Mouse (Mus musculus): ENCODE measurements around the gene Prr15. TPM values are rescaled to one million over a fixed set of nuclear protein-coding genes. Genes with fewer than 3 reads are reported as not detected.

The Prr15 gene
- not detected in 2 replicates for polyA plus RNA-seq (2012)

DNA sequence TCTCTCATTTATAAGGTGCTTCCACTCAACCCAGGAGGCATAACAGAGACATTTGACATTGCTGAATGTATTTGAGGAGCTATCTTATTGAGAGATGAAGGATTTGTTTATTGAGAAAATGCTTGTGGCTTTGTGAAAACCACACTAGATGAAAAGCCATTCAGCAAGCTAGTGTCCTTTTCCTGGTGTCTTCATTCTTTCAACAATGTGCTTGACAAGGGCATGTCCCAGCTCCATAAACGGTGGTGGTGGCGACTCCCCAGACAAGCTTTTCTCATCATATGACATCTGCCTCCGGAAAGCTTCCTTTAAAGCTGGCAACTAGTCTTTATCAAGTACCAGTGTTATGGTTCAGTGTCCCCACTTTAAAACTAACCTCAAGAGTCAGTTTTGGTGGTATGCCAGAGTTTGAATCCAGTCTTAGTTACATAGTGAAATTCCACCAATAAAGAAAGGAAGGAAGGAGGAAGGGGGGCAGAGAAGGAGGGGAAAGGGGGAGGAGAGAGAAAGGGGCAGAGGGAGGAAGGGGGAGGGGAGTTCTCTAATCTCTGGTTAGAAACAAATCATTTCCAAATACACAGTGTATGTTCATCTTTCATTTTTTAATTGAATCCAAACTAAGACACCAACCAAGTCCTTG, at the start of gene Prr15:
Prr15 (plus strand) TSS at position 590 of the 640 bp plus-strand sequence.
- H3K9me3 ChIP-seq (ENCODE audit: control insufficient read depth, low read length): no peaks in the 10 kb centered on the region
- H3K27me3 ChIP-seq (ENCODE audit: control insufficient read depth): peaks cover 26% of the 10 kb centered on the region
- H3K36me3 ChIP-seq (ENCODE audit: control insufficient read depth): no peaks in the 10 kb centered on the region
- TF ChIP-seq TAL1 (IDR thresholded peaks at IDR 0.05; ENCODE audit: low read length) (no peak), GATA1 (IDR thresholded peaks at IDR 0.05; ENCODE audit: low read length) (no peak)
- H3K4me1 ChIP-seq (ENCODE audit: control insufficient read depth): no peaks in the 10 kb centered on the region
- peak within 1 kb of the TSS; percentile 47 for H3K4me3 ChIP-seq (replicated peaks)

DNA sequence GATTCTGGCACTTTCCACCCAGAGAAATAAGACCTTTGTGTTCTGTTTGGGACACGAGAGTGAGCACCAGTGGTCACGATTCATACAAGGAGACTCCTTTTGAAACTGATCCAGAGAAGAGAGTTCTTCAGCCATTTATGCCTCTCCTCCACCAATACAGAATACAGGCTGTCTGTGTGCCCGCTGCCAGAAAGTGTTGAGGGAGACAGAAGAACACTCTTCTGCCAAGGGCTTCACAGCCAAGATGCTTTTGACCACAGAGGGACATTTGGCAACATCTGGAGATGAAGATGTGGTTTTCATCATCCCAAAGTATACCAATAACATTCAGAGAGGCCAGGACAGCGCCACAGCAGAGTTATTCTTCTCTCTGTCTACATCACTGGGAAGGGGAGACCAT, 48.4 kb upstream of the Prr15 start:
- TF ChIP-seq TAL1 (IDR thresholded peaks at IDR 0.05; ENCODE audit: low read length) (no peak), GATA1 (IDR thresholded peaks at IDR 0.05; ENCODE audit: low read length) (no peak)

DNA sequence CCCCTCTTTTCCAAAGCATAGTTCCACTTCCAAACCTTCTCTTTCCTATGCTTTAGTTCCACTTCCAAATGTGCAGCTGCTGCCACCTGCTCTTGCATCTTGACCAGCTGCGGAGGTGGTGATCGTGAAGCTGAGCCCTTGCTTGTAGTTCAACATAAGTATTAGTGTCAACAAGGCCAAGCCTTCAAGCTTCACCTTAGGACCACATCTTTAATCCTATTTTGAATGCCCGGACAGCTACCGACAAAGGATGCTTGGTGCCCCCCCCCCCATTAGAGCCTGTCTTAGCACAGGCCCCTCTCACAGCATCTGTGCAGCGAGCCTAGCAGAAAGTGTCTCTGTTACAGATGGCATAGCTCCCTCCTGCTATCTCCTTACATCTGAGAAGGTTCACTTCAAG, 47.8 kb upstream of the Prr15 start:
- H3K36me3 ChIP-seq (ENCODE audit: control insufficient read depth): no peaks in the 10 kb centered on the region
- H3K4me3 ChIP-seq (replicated peaks): no peak overlapping the region
- H3K9me3 ChIP-seq (ENCODE audit: control insufficient read depth, low read length): no peaks in the 10 kb centered on the region
- no peaks in the 10 kb centered on the region for H3K27me3 ChIP-seq (ENCODE audit: control insufficient read depth)
- no peaks in the 10 kb centered on the region for H3K4me1 ChIP-seq (ENCODE audit: control insufficient read depth)
- TF ChIP-seq TAL1 (IDR thresholded peaks at IDR 0.05; ENCODE audit: low read length): no peak
- no peak for TF ChIP-seq GATA1 (IDR thresholded peaks at IDR 0.05; ENCODE audit: low read length)

More for the DNA sequence above, 48.4 kb upstream of the Prr15 start:
- no peak overlapping the region for H3K4me3 ChIP-seq (replicated peaks)
- H3K36me3 ChIP-seq (ENCODE audit: control insufficient read depth): no peaks in the 10 kb centered on the region
- no peaks in the 10 kb centered on the region for H3K9me3 ChIP-seq (ENCODE audit: control insufficient read depth, low read length)
- H3K27me3 ChIP-seq (ENCODE audit: control insufficient read depth): no peaks in the 10 kb centered on the region
- no peaks in the 10 kb centered on the region for H3K4me1 ChIP-seq (ENCODE audit: control insufficient read depth)

DNA sequence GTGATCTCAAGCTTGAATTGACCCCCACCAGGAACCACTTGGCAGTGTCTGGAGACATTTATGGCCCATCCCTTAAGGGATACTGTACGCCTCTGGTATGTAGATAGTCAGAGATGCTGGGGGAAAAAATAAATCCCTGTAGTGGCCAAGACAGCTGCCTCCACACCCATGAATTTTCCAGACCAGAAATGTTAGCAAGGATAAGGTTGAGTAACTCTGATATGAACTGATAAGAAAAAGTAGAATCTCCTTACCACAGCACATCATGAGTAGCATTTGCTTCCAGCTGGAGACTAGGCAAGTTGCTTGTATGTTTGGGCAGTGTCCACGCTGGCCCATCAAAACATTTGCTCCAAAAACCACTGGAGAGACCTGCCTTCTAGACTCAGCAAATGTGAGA, 47.0 kb upstream of the Prr15 start:
- no peak overlapping the region for H3K4me3 ChIP-seq (replicated peaks)

DNA sequence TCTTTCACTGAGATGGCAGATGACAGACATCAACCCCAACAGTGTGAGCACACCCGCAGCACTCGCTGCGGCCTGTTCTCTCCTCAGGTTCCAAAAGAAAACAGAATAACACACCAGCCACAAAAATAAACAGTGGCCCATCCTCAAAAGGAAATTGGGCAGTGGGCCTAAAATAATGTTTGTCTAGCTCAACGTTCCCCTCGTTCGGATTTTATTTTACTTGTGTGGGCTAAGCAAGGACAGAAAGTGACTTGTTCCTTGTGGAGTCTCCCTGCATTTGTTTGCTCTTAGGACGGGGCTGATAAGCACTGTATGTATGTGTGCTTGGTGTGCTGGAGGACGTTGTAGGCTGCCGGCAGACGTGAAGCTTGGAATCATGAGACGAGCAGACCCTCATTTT, 46.2 kb upstream of the Prr15 start:
- no peak for TF ChIP-seq GATA1 (IDR thresholded peaks at IDR 0.05; ENCODE audit: low read length)
- no peak for TF ChIP-seq TAL1 (IDR thresholded peaks at IDR 0.05; ENCODE audit: low read length)

More for the DNA sequence above, 47.0 kb upstream of the Prr15 start:
- H3K4me1 ChIP-seq (ENCODE audit: control insufficient read depth): no peaks in the 10 kb centered on the region
- H3K36me3 ChIP-seq (ENCODE audit: control insufficient read depth): no peaks in the 10 kb centered on the region
- H3K9me3 ChIP-seq (ENCODE audit: control insufficient read depth, low read length): no peaks in the 10 kb centered on the region
- H3K27me3 ChIP-seq (ENCODE audit: control insufficient read depth): no peaks in the 10 kb centered on the region
- TF ChIP-seq TAL1 (IDR thresholded peaks at IDR 0.05; ENCODE audit: low read length) (no peak), GATA1 (IDR thresholded peaks at IDR 0.05; ENCODE audit: low read length) (no peak)

DNA sequence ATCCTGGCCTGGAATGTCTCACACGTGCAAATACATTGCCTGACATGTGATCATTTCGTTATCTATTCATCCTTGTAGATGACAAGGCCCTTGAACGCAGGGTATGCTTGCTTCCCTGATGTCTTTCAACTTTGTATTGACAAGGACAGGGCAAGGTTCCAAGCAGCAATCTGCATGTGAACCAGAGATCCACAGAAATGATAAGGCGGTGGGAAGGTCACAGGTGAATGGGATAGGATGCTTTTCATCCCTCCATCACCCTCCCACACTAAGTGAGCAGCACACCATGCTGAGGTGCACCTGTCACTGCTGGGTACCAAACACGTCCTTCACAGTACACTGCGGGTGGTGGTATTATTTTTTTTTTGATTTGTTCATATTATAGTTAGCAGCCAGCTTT, 45.4 kb upstream of the Prr15 start:
- Histone ChIP-seq H3K9me3 (ENCODE audit: control insufficient read depth, low read length) (no peaks in the 10 kb centered on the region), H3K36me3 (ENCODE audit: control insufficient read depth) (no peaks in the 10 kb centered on the region), H3K4me3 (replicated peaks) (no peak overlapping the region), H3K4me1 (ENCODE audit: control insufficient read depth) (no peaks in the 10 kb centered on the region), H3K27me3 (ENCODE audit: control insufficient read depth) (no peaks in the 10 kb centered on the region)
- TF ChIP-seq TAL1 (IDR thresholded peaks at IDR 0.05; ENCODE audit: low read length): no peak
- peak; percentile 55; the same call in 1 of the 2 replicates for TF ChIP-seq GATA1 (IDR thresholded peaks at IDR 0.05; ENCODE audit: low read length)

More for the DNA sequence above, 46.2 kb upstream of the Prr15 start:
- no peaks in the 10 kb centered on the region for H3K27me3 ChIP-seq (ENCODE audit: control insufficient read depth)
- H3K4me1 ChIP-seq (ENCODE audit: control insufficient read depth): no peaks in the 10 kb centered on the region
- H3K4me3 ChIP-seq (replicated peaks): no peak overlapping the region
- no peaks in the 10 kb centered on the region for H3K9me3 ChIP-seq (ENCODE audit: control insufficient read depth, low read length)
- no peaks in the 10 kb centered on the region for H3K36me3 ChIP-seq (ENCODE audit: control insufficient read depth)

DNA sequence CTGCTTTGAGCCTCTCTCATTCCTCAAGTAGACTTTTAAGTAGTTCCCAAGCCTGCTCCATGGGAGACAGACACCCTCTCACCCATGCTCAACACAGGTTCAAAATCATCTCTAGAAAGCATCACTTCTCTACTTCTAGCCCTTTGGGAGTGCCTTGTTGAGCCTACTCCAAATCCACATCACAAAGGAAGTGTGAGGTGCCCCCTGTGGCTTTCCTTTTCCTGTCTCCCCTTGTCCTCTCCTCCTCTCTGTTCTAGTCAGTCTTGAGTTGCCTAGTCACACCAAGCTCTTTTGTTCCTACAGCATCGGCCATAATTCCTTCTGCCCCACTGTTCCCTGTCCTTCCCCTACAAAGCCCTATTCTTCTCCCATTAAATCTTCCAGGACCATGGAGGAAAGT, 42.3 kb upstream of the Prr15 start:
- Histone ChIP-seq H3K9me3 (ENCODE audit: control insufficient read depth, low read length) (no peaks in the 10 kb centered on the region), H3K4me3 (replicated peaks) (no peak overlapping the region), H3K36me3 (ENCODE audit: control insufficient read depth) (no peaks in the 10 kb centered on the region), H3K4me1 (ENCODE audit: control insufficient read depth) (no peaks in the 10 kb centered on the region), H3K27me3 (ENCODE audit: control insufficient read depth) (no peaks in the 10 kb centered on the region)
- no peak for TF ChIP-seq TAL1 (IDR thresholded peaks at IDR 0.05; ENCODE audit: low read length)
- no peak for TF ChIP-seq GATA1 (IDR thresholded peaks at IDR 0.05; ENCODE audit: low read length)

DNA sequence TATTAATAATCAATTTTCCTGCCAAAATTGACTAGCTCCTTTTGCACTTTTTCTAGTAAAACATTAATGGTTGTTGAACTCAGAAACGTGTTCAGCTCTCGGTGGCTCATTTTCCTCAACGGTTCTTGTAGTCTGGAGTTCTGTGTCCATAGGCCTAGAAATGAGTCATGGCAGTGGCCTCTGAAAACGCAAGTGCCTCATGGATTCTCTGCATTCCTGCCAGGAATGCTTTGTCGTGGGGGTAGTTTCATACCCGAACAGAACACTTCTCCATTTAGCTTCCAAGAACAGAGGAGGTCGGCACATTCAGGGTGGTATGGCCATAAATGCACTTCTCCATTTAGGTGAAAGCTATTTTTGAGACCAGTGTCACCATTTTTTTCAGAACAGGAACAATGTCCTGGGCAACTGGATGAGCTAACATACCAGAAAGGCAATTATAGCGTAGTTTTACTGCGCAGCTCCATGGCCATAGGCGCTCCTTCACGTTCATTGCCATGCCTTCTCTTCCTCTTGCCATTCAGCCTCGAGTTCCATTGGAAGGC, 41.4 kb upstream of the Prr15 start:
- H3K36me3 ChIP-seq (ENCODE audit: control insufficient read depth): no peaks in the 10 kb centered on the region
- no peaks in the 10 kb centered on the region for H3K9me3 ChIP-seq (ENCODE audit: control insufficient read depth, low read length)
- H3K4me1 ChIP-seq (ENCODE audit: control insufficient read depth): no peaks in the 10 kb centered on the region
- no peaks in the 10 kb centered on the region for H3K27me3 ChIP-seq (ENCODE audit: control insufficient read depth)
- TF ChIP-seq GATA1 (IDR thresholded peaks at IDR 0.05; ENCODE audit: low read length) (no peak), TAL1 (IDR thresholded peaks at IDR 0.05; ENCODE audit: low read length) (no peak)
- H3K4me3 ChIP-seq (replicated peaks): no peak overlapping the region

DNA sequence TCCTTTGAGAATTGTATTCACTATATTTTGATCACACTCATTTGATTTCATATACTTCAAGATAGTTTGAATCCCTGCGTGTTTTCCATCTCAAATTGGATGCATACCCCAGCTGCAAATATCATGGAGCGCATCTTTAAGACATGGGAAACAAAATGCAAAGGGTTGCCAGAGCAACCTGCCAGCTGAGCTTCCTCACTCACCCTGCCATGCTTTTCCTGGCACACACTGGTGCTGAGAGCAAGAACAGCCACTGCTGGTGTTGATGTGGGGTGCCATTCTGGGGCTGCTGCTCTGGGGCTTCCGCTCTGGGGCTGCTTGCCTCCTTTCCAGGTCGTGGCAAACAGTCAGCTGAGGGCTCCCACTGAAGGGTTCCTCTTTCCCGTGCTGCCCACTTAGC, 38.8 kb upstream of the Prr15 start:
- H3K27me3 ChIP-seq (ENCODE audit: control insufficient read depth): no peaks in the 10 kb centered on the region
- no peak overlapping the region for H3K4me3 ChIP-seq (replicated peaks)
- TF ChIP-seq TAL1 (IDR thresholded peaks at IDR 0.05; ENCODE audit: low read length): no peak
- TF ChIP-seq GATA1 (IDR thresholded peaks at IDR 0.05; ENCODE audit: low read length): no peak
- H3K36me3 ChIP-seq (ENCODE audit: control insufficient read depth): no peaks in the 10 kb centered on the region
- no peaks in the 10 kb centered on the region for H3K4me1 ChIP-seq (ENCODE audit: control insufficient read depth)
- no peaks in the 10 kb centered on the region for H3K9me3 ChIP-seq (ENCODE audit: control insufficient read depth, low read length)
